8 mouse cellular contexts compared by ENCODE assay signal in genomic region chr3:69597816-69598215, GRCm38 (mm10). TPM values are rescaled to one million over a fixed set of nuclear protein-coding genes. Genes with fewer than 3 reads are reported as not detected.
DNase-seq lines count a peak whose midpoint lies in the region; ATAC-seq and TF ChIP-seq lines count a peak whose summit lies in the region.

No protein-coding gene starts in this region.

- H3K4me3 ChIP-seq in heart, embryonic 10.5 days: peak overlapping the region; percentile 80
- peak overlapping the region; percentile 96 for H3K4me3 ChIP-seq in bone marrow macrophage, adult 2 months (ENCODE audit: insufficient read depth, low read length)
- peak overlapping the region; percentile 77 for H3K4me3 ChIP-seq in hindbrain, embryonic 10.5 days
- H3K4me3 ChIP-seq in midbrain, embryonic 11.5 days (ENCODE audit: low read depth, low read length): peak overlapping the region; percentile 78

- ATAC-seq in midbrain, embryonic 11.5 days (ENCODE audit: low FRiP score): no peak
- ATAC-seq in erythroblast, adult 5-6 weeks (replicated peaks; ENCODE audit: low FRiP score, poor library complexity, severe bottlenecking): no peak
- ATAC-seq in frontal cortex, adult (ENCODE audit: low TSS enrichment): no peak

- 8% methylated on average over 7 of the region's 7 CpGs for WGBS in heart, embryonic 10.5 days
- 10% methylated on average over 7 of the region's 7 CpGs for whole genome bisulfite sequencing in hindbrain, embryonic 10.5 days
- WGBS in midbrain, embryonic 11.5 days: 8% methylated on average over 7 of the region's 7 CpGs

- no peaks in the 10 kb centered on the region for H3K9me3 ChIP-seq in heart, embryonic 10.5 days
- no peaks in the 10 kb centered on the region for H3K9me3 ChIP-seq in hindbrain, embryonic 10.5 days
- H3K9me3 ChIP-seq in midbrain, embryonic 11.5 days (ENCODE audit: control insufficient read depth, low read length): no peaks in the 10 kb centered on the region

- peak overlapping the region; percentile 82 for H3K4me2 ChIP-seq in midbrain, embryonic 11.5 days

- no peaks in the 10 kb centered on the region for H3K27me3 ChIP-seq in heart, embryonic 10.5 days (ENCODE audit: insufficient read depth, poor library complexity, severe bottlenecking)
- H3K27me3 ChIP-seq in hindbrain, embryonic 10.5 days (ENCODE audit: insufficient read depth, poor library complexity, severe bottlenecking): peaks cover 13% of the 10 kb centered on the region; the same call in 1 of the 2 replicates
- no peaks in the 10 kb centered on the region; the same call in 1 of the 2 replicates for H3K27me3 ChIP-seq in midbrain, embryonic 11.5 days (ENCODE audit: control insufficient read depth, insufficient read depth, low read length)

- no peaks in the 10 kb centered on the region for H3K36me3 ChIP-seq in heart, embryonic 10.5 days
- H3K36me3 ChIP-seq in hindbrain, embryonic 10.5 days: 0 out of 2 replicates have a peak, but pooled peaks cover 4% of the 10 kb centered on the region
- H3K36me3 ChIP-seq in midbrain, embryonic 11.5 days (ENCODE audit: control insufficient read depth, insufficient read depth, low read length): no peaks in the 10 kb centered on the region

- H3K4me1 ChIP-seq in heart, embryonic 10.5 days: peaks cover 18% of the 10 kb centered on the region; the same call in 1 of the 2 replicates
- H3K4me1 ChIP-seq in bone marrow macrophage, adult 2 months (ENCODE audit: control insufficient read depth, insufficient read depth, low read length): peaks cover 13% of the 10 kb centered on the region
- peaks cover 29% of the 10 kb centered on the region for H3K4me1 ChIP-seq in hindbrain, embryonic 10.5 days (replicated peaks)
- H3K4me1 ChIP-seq in midbrain, embryonic 11.5 days (ENCODE audit: control insufficient read depth, insufficient read depth, low read length): peaks cover 14% of the 10 kb centered on the region

- no peak for TF ChIP-seq POLR2A in bone marrow macrophage, adult 2 months (IDR thresholded peaks at IDR 0.05; ENCODE audit: borderline replicate concordance, low read depth, low read length)

- no peak for TF ChIP-seq CTCF in bone marrow macrophage, adult 2 months (IDR thresholded peaks at IDR 0.05; ENCODE audit: low read depth, low read length)

- peak; percentile 60 for DNase-seq in heart, embryonic 10.5 days (ENCODE audit: low spot score)
- DNase-seq in heart, adult 8-10 months (ENCODE audit: low spot score): no peak
- DNase-seq in hindbrain, embryonic 10.5 days (ENCODE audit: low spot score): no peak
- peak; percentile 92 for DNase-seq in midbrain, embryonic 11.5 days (ENCODE audit: low spot score, missing footprints)
- DNase-seq in left cerebral cortex, adult 18-20 months (ENCODE audit: low spot score in 2 of 2): no peak

- H3K9ac ChIP-seq in midbrain, embryonic 11.5 days (ENCODE audit: low read length): peak overlapping the region; percentile 77

- peak overlapping the region; percentile 92 for H3K27ac ChIP-seq in heart, embryonic 10.5 days
- H3K27ac ChIP-seq in bone marrow macrophage, adult 2 months (ENCODE audit: insufficient read depth, low read depth, low read length): no peak overlapping the region
- peak overlapping the region; percentile 90 for H3K27ac ChIP-seq in hindbrain, embryonic 10.5 days
- no peak overlapping the region for H3K27ac ChIP-seq in midbrain, embryonic 11.5 days (ENCODE audit: low read depth, low read length)

RNA-seq across cellular contexts. Expression of gene B3galnt1, which starts 0.9 kb away (rescaled TPM):
- 26.5 and 27.7 TPM in 2 replicates for polyA plus RNA-seq in heart, embryonic 10.5 days (2016; fragmentation: Nextera tagmentation; extraction: Ambion mirVana)
- 1 to 10 TPM; 1.4 to 2.8 (median 1.7) TPM for total RNA-seq in heart, adult 8-10 months (2022)
- polyA plus RNA-seq in bone marrow macrophage, adult 2 months (2012; ENCODE audit: insufficient read depth, insufficient read length, missing spikeins): 27.3 and 34.2 TPM in 2 replicates
- 33.0 and 33.8 TPM in 2 replicates for polyA plus RNA-seq in hindbrain, embryonic 10.5 days (2016; fragmentation: Nextera tagmentation; extraction: Ambion mirVana)
- 44.4 and 45.9 TPM in 2 replicates for polyA plus RNA-seq in midbrain, embryonic 11.5 days (2014; fragmentation: Nextera tagmentation; extraction: Ambion mirVana)
- 10 to 100 TPM; 53.3 to 55.7 TPM for total RNA-seq in left cerebral cortex, adult 18-20 months (2021)
- 0.77 TPM in 1 of 2 replicates, not detected in the other for total RNA-seq in erythroblast, adult 5-6 weeks (2015; ENCODE audit: low replicate concordance)
- 0.34 and 1.1 TPM in 2 replicates for total RNA-seq in erythroblast, adult 5-6 weeks (2017; ENCODE audit: low replicate concordance)

Comparison
In these comparisons a context has a peak if more than half of its experiments do, and no peak if none do; other contexts are left out.
1. DNase-seq: peak in heart, embryonic 10.5 days (single experiment) and midbrain, embryonic 11.5 days (single experiment); none in heart, adult 8-10 months (single experiment), hindbrain, embryonic 10.5 days (single experiment) and left cerebral cortex, adult 18-20 months (0 of 2).
2. H3K27ac ChIP-seq: peak in heart, embryonic 10.5 days (single experiment) and hindbrain, embryonic 10.5 days (single experiment); none in bone marrow macrophage, adult 2 months (single experiment) and midbrain, embryonic 11.5 days (single experiment).
3. Peak in every context shown above with its lines, with median percentiles within 50 percentile points of each other: H3K4me3 ChIP-seq.